Mouse (Mus musculus): ENCODE data around the gene Palld. TPM values are rescaled to one million over a fixed set of nuclear protein-coding genes. Genes with fewer than 3 reads are reported as not detected.

The Palld gene
- under 1 TPM; 0.66 to 0.87 TPM for total RNA-seq (2023)

DNA sequence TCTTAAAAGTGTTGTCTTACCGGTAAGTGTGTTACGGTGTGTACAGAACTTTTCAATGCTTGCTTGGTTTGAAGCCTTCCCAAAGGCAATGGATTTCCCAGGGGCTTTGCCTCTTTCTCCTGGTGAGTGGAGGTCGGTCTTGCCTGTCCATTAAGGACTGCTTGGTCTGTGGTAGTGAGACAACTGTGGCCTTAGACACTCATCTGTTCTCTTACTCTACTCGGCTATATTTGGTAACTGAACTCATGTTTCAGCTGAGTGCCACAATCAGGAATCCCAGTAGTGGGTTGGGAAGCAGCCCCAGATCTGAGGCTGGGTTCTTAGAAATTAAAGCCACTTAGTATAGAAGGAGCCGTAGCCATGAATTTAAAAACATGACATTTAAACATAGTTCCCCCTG is at the start of gene Palld:
Palld (minus strand) TSS at position 170 of the 400 bp plus-strand sequence.

DNA sequence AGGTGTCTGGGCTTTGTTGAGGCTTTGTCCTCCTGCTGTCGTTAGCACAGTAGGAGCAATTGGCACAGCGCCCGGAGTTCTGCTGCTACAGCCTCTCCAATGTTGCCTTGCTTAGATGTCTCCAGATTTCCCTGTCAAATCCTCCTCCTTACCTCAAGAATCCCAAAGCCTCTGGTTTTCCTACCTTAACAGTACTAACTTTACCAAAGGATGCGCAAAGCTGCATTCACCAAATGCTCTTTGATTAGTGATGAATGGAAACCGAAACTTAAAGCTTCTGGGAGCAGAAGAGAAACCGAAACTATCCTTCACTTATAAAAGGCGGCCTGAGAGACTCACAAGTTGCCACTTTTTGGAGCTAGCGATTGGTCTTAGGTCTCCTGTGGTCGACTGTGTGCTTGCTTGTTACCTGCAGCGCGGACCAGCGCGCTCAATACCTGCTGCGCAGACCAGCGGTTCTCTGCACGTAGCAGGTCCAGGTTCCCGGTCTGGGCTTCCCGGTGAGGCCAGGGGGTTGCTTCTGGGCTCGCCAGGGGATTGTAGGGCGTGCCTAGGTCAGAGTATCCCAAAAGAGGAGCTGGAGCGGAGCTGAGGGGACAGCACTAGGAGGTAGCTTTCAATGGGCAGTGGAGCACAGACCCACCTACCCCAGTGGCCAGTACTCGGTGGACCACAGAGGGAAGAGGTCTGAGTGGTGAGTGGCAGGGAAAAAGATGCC is 25.4 kb upstream of the Palld start, which contains the start of gene Ddx60:
Ddx60 (plus strand) TSS at position 311 of the 718 bp plus-strand sequence.

DNA sequence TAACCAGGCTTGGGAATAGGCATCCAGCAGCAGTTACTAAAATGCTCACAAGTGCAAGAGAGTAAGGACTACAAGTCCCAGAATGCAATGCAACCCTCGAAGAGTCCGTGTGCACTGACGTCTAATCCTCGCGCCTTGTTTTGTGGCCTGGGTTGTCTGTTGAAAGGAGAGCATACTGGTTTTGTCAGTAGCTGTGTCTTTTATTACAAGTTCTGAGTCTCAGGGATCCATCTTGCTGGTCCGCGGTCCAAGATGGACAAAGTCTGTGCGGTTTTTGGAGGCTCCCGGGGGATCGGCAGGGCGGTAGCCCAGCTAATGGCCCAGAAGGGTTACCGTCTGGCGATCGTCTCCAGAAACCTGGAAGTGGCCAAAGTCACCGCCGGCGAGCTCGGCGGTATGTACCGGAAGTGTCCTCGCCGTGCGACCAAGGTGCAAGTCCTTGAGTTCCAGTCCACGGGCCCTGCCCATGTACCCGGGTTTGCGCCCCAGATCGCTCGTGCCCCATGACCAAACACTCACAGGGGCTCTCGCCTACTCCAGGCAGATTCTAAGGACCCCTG is 414.8 kb downstream of the Palld start, which contains the start of gene Cbr4:
Cbr4 (plus strand) TSS at position 138 of the 560 bp plus-strand sequence.

Other genes with a start within 250 kb of the Palld start
- gene Ddx60, start 25.4 kb upstream of the Palld start, total RNA-seq (2023), result 10 to 100 TPM; 27.8 to 39.5 TPM
- gene Anxa10, start 220.5 kb upstream of the Palld start, total RNA-seq (2023), result not detected

All from neutrophil, adult 59 days (primary cell).